In genomic region chr5:142416070-142416775, GRCm38 (mm10) we compare ENCODE assay signal across 9 mouse cellular contexts. TPM values are rescaled to one million over a fixed set of nuclear protein-coding genes. Genes with fewer than 3 reads are reported as not detected.
A peak's percentile ranks its signal among the peaks of the same experiment; 100 is the strongest.
DNase-seq lines count a peak whose midpoint lies in the region; ATAC-seq lines count a peak whose summit lies in the region.
"Had no signal": no experiment of that assay in that cellular context is flagged by ENCODE, and none has a peak within 500 bp of the region (broad histone marks: within the 10 kb centered on the region; RNA-seq: fewer than 3 reads in every experiment).

No protein-coding gene starts in this region.

- peak; percentile 99 for ATAC-seq in CD4-positive, CD25-positive, alpha-beta regulatory T cell, adult 4 months
- ATAC-seq in embryonic facial prominence, embryonic 14.5 days (ENCODE audit: low read depth), result 0 out of 2 replicates have a peak, but pooled peaks have one; percentile 8
- ATAC-seq in midbrain, embryonic 11.5 days (ENCODE audit: low FRiP score), result 0 out of 2 replicates have a peak, but pooled peaks have one; percentile 39

- H3K27ac ChIP-seq in heart, embryonic 10.5 days, result peak overlapping the region; percentile 85
- no peak overlapping the region for H3K27ac ChIP-seq in embryonic facial prominence, embryonic 14.5 days (replicated peaks; ENCODE audit: low read depth, low read length)
- H3K27ac ChIP-seq in midbrain, embryonic 11.5 days (ENCODE audit: low read depth, low read length), result no peak overlapping the region; the same call in 1 of the 2 replicates
- H3K27ac ChIP-seq: limb, embryonic 12.5 days had no signal

- no peaks in the 10 kb centered on the region for H3K27me3 ChIP-seq in heart, embryonic 10.5 days (ENCODE audit: insufficient read depth, poor library complexity, severe bottlenecking)
- H3K27me3 ChIP-seq in embryonic facial prominence, embryonic 14.5 days (replicated peaks; ENCODE audit: control insufficient read depth, insufficient read depth, low read length), result no peaks in the 10 kb centered on the region
- no peaks in the 10 kb centered on the region for H3K27me3 ChIP-seq in midbrain, embryonic 11.5 days (ENCODE audit: control insufficient read depth, insufficient read depth, low read length)
- H3K27me3 ChIP-seq: limb, embryonic 12.5 days had no signal

- peak overlapping the region; percentile 27 for H3K4me3 ChIP-seq in heart, embryonic 10.5 days
- no peak overlapping the region for H3K4me3 ChIP-seq in embryonic facial prominence, embryonic 14.5 days (ENCODE audit: low read depth, low read length)
- H3K4me3 ChIP-seq in midbrain, embryonic 11.5 days (ENCODE audit: low read depth, low read length), result no peak overlapping the region
- H3K4me3 ChIP-seq: limb, embryonic 12.5 days had no signal

- no peaks in the 10 kb centered on the region for H3K9me3 ChIP-seq in heart, embryonic 10.5 days
- H3K9me3 ChIP-seq in embryonic facial prominence, embryonic 14.5 days (ENCODE audit: control insufficient read depth, low read length), result no peaks in the 10 kb centered on the region
- no peaks in the 10 kb centered on the region for H3K9me3 ChIP-seq in midbrain, embryonic 11.5 days (ENCODE audit: control insufficient read depth, low read length)
- H3K9me3 ChIP-seq: limb, embryonic 12.5 days had no signal

- peak; percentile 81 for DNase-seq in heart, embryonic 10.5 days (ENCODE audit: low spot score)
- no peak for DNase-seq in heart, postnatal 36 days
- DNase-seq in embryonic facial prominence, embryonic 14.5 days (ENCODE audit: low spot score), result peak; percentile 31
- DNase-seq in midbrain, embryonic 11.5 days (ENCODE audit: low spot score, missing footprints), result no peak
- DNase-seq in adipocyte (ENCODE audit: low spot score), result no peak
- DNase-seq in left cerebral cortex, adult 8-10 months (ENCODE audit: low spot score in 2 of 2), result no peak
- DNase-seq in frontal cortex, postnatal 10 days (ENCODE audit: low spot score in 2 of 2), result no peak

- H3K4me1 ChIP-seq in heart, embryonic 10.5 days, result peaks cover 92% of the 10 kb centered on the region
- peaks cover 6% of the 10 kb centered on the region for H3K4me1 ChIP-seq in embryonic facial prominence, embryonic 14.5 days (ENCODE audit: control insufficient read depth, insufficient read depth, low read length)
- peaks cover 35% of the 10 kb centered on the region for H3K4me1 ChIP-seq in midbrain, embryonic 11.5 days (ENCODE audit: control insufficient read depth, insufficient read depth, low read length)

- H3K4me2 ChIP-seq in embryonic facial prominence, embryonic 14.5 days (ENCODE audit: low read depth, low read length), result no peak overlapping the region
- no peak overlapping the region for H3K4me2 ChIP-seq in midbrain, embryonic 11.5 days
- H3K4me2 ChIP-seq: limb, embryonic 12.5 days had no signal

- no peak overlapping the region; the same call in 1 of the 2 replicates for H3K9ac ChIP-seq in embryonic facial prominence, embryonic 14.5 days (ENCODE audit: low read depth, low read length)
- no peak overlapping the region for H3K9ac ChIP-seq in midbrain, embryonic 11.5 days (ENCODE audit: low read length)
- H3K9ac ChIP-seq: limb, embryonic 12.5 days had no signal

- WGBS in heart, embryonic 10.5 days, result 4% methylated on average over 14 of the region's 14 CpGs
- WGBS in embryonic facial prominence, embryonic 14.5 days, result 24% methylated on average over 14 of the region's 14 CpGs
- 12% methylated on average over 14 of the region's 14 CpGs for WGBS in midbrain, embryonic 11.5 days

- H3K36me3 ChIP-seq in heart, embryonic 10.5 days, result peaks cover 23% of the 10 kb centered on the region
- peaks cover 21% of the 10 kb centered on the region; the same call in 1 of the 2 replicates for H3K36me3 ChIP-seq in embryonic facial prominence, embryonic 14.5 days (ENCODE audit: control insufficient read depth, insufficient read depth, low read length)
- no peaks in the 10 kb centered on the region for H3K36me3 ChIP-seq in midbrain, embryonic 11.5 days (ENCODE audit: control insufficient read depth, insufficient read depth, low read length)

- intact Hi-C loops in heart, postnatal 36 days (cut with DNase I), result no loop called here

RNA-seq across cellular contexts. Expression of gene Foxk1, which starts 14.9 kb away (rescaled TPM):
- 3.3 and 4.5 TPM in 2 replicates for polyA plus RNA-seq in heart, embryonic 10.5 days (2016; fragmentation: Nextera tagmentation; extraction: Ambion mirVana)
- total RNA-seq in heart, postnatal 36 days (2021), result 10 to 100 TPM; 15.7 to 15.8 TPM
- 10 to 100 TPM in 1 of 2 experiments, 1 to 10 TPM in 1; 8.2 to 13.2 TPM for polyA plus RNA-seq in CD4-positive, CD25-positive, alpha-beta regulatory T cell, adult 4 months (2017; shearing (Covaris generic))
- polyA plus RNA-seq in embryonic facial prominence, embryonic 14.5 days (2014; fragmentation: Nextera tagmentation; extraction: Ambion mirVana), result 5.6 and 7.5 TPM in 2 replicates
- polyA plus RNA-seq in midbrain, embryonic 11.5 days (2014; fragmentation: Nextera tagmentation; extraction: Ambion mirVana), result 4.0 and 4.2 TPM in 2 replicates
- 10 to 100 TPM; 39.6 to 43.1 (median 42.7) TPM for total RNA-seq in left cerebral cortex, adult 8-10 months (2022)

RNA-seq across cellular contexts. Expression of gene Ap5z1, which starts 47.5 kb away (rescaled TPM):
- 8.7 and 11.1 TPM in 2 replicates for polyA plus RNA-seq in heart, embryonic 10.5 days (2016; fragmentation: Nextera tagmentation; extraction: Ambion mirVana)
- 1 to 10 TPM; 6.2 to 6.4 TPM for total RNA-seq in heart, postnatal 36 days (2021)
- 10 to 100 TPM; 19.5 to 28.9 TPM for polyA plus RNA-seq in CD4-positive, CD25-positive, alpha-beta regulatory T cell, adult 4 months (2017; shearing (Covaris generic))
- 8.7 and 10.6 TPM in 2 replicates for polyA plus RNA-seq in embryonic facial prominence, embryonic 14.5 days (2014; fragmentation: Nextera tagmentation; extraction: Ambion mirVana)
- 8.8 and 10.5 TPM in 2 replicates for polyA plus RNA-seq in midbrain, embryonic 11.5 days (2014; fragmentation: Nextera tagmentation; extraction: Ambion mirVana)
- total RNA-seq in left cerebral cortex, adult 8-10 months (2022), result 10 to 100 TPM; 20.1 to 25.6 (median 25.1) TPM

Comparison
In these comparisons a context has a peak if more than half of its experiments do, and no peak if none do; other contexts are left out.
1. DNase-seq: peak in heart, embryonic 10.5 days (single experiment) and embryonic facial prominence, embryonic 14.5 days (single experiment); none in heart, postnatal 36 days (0 of 2), midbrain, embryonic 11.5 days (single experiment), adipocyte (single experiment), left cerebral cortex, adult 8-10 months (0 of 2) and frontal cortex, postnatal 10 days (0 of 2).
2. ATAC-seq: peak in every context shown above with its lines; median percentile 99 in CD4-positive, CD25-positive, alpha-beta regulatory T cell, adult 4 months; 39 in midbrain, embryonic 11.5 days; 8 in embryonic facial prominence, embryonic 14.5 days.